Mouse (Mus musculus) gastrocnemius, adult 2 months (tissue): ENCODE measurements at regions not wholly inside any gene's neighbourhood (a gene's known extent, or its start where the extent isn't known, plus 50 kb on each side); places are given as distances from the start of the nearest gene placed in this dataset.

Source experiments
- DNase-seq: peaks from one replicate; pipeline ENCODE4 v3.0.0; 2022
- H3K27ac ChIP-seq: fragments of 200-600 bp; 2 replicates; pipeline ENCODE4 v1.8.1; 2022; ENCODE audit warnings: mild to moderate bottlenecking
- H3K4me3 ChIP-seq: fragments of 200-600 bp; 2 replicates; pipeline ENCODE4 v1.8.1; 2022; ENCODE audit warnings: mild to moderate bottlenecking, moderate library complexity
- CTCF ChIP-seq: fragments of 200-600 bp; IDR thresholded peaks from 2 replicates; pipeline ENCODE4 v1.8.1; 2022; ENCODE audit warnings: antibody characterized with exemption, mild to moderate bottlenecking, moderate library complexity
- intact Hi-C: fragments of 180-260 bp; cut with DNase I; formaldehyde crosslinking; loops from one replicate; pipeline ENCODE4 v1.15.1; 2025

DNA sequence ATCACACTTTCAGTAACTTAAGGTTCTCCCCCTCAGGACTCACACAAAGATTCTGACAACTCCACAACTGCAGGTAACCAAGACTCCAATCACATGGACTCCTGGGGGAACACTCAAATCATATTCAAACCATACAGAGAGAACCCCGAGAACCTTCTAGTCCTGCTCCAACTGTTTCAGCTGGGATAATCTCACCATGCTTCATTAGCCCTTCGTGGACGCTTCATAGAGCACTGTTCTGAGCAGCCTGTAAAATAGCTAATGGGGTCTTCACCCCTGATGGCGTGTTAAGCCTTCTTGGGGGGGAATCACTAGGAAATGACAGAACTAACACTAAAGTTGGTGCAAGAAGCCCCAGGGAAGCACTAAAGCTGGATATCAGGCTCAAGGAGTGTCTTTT lies 510.7 kb downstream of the Rwdd3 start:
- Histone ChIP-seq H3K4me3 (no peak overlapping the region), H3K27ac (no peak overlapping the region)
- intact Hi-C loops: no loop called here
- no peak for DNase-seq
- TF ChIP-seq CTCF: no peak

DNA sequence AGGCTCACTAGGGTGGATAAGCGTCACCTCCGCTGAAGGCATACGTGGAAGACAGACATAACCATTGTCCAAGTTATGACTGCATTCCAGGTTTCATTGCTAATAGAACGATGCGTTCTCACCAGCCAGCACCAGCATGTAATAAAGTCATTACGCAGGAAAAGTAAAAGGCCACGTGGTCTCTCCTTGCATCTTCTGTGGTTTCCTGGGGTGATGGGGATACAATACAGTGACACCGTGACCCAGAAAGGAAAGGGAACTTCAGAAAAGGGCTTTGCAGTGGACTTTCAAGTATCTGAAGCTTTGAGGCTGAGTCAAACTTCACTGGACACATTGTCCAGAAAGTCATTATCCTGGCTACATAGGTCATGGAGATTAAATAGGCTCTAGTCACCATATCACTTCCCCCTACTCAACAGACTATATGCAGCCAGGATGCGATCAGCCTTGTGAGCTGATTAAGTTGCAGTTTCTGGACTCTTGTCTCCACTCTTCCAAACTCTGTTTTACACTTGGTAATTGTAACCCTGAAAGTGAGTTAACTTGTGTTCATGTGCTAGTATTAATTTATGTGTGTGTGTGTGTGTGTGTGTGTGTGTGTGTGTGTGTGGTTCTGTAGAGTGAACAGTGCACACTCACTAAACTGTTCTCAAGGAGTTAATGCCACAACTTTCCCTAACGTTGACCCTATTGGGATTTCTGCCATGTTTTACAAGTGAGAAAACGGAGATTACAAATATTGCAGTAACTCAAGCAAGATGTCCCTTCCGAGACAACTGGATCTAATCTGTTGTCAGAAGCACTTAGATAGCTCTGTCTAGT lies 522.2 kb downstream of the Rwdd3 start:
- Histone ChIP-seq H3K4me3 (no peak overlapping the region), H3K27ac (no peak overlapping the region)
- DNase-seq: no peak
- intact Hi-C loops: no loop called here
- TF ChIP-seq CTCF: no peak

DNA sequence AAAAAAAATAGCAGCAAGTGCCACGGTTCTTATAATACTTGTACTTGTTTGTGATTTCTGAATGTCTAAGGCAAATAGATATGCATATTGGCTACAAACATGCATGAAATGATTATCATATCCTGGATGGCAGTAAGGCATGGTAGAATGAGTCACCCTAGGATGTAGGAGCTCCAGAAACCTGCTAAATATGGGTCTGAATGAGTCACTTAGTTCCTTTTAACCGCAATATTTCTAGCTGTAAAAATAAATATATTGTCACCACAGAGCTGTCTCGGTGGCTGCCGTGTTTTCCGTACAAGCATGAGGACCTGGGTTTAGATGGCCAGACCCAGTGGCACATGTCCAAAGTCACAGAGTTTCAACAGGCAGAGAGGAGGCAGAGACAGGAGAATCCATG lies 523.1 kb downstream of the Rwdd3 start:
- no peak for TF ChIP-seq CTCF
- intact Hi-C loops: no loop called here
- Histone ChIP-seq H3K4me3 (no peak overlapping the region), H3K27ac (no peak overlapping the region)
- no peak for DNase-seq

DNA sequence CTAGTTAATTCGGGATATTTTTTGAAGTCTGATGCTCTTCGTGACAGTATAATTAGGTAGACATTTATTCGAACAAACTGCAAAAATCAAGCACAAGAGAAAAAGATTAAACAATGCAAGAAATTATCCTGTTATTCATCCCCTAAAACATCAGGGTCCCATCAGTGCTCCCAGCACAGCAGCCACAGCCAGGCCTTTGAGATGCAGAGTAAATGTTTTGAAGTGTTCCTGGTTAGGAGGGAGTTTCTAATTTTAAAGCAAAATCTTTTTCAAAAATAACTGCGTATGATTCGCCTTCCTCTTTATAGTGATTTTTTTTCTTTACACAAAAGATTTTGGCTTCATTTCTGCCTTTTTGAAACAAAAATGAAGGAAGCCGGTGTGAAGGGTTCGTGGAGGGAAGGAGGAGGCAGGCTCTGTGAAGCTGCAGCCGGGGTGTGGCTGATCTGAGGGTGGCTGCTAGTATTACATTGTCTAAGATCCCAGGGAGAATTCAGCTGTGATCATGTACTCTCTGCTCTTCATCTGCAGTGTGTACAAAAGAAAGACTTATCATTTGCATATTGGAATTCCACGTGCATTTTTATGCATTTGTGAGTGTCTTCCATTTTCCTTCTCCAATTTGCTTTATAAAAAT lies 534.7 kb downstream of the Rwdd3 start:
- no peak for TF ChIP-seq CTCF
- Histone ChIP-seq H3K27ac (no peak overlapping the region), H3K4me3 (no peak overlapping the region)
- intact Hi-C loops: no loop called here
- DNase-seq: no peak

DNA sequence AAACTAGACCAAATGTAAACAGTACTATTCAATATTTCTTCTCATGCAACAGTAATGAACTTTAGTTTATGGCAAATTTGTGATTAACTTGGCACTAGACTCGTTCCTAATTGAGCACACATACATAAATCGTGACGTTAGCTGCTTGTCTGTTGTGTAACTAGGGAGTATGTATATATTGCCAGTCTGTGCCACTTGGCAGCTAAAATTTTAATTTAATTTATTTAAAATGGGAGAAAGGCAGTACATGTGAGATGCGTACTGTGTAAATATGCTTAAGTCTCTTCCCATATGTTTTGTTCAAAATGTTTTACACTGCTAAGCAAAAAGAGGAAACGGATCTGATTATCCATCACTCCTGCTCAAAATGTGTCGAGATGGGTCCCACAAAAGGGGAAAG lies 553.1 kb downstream of the Rwdd3 start:
- intact Hi-C loops: no loop called here
- no peak for TF ChIP-seq CTCF
- DNase-seq: no peak
- Histone ChIP-seq H3K4me3 (no peak overlapping the region), H3K27ac (no peak overlapping the region)

DNA sequence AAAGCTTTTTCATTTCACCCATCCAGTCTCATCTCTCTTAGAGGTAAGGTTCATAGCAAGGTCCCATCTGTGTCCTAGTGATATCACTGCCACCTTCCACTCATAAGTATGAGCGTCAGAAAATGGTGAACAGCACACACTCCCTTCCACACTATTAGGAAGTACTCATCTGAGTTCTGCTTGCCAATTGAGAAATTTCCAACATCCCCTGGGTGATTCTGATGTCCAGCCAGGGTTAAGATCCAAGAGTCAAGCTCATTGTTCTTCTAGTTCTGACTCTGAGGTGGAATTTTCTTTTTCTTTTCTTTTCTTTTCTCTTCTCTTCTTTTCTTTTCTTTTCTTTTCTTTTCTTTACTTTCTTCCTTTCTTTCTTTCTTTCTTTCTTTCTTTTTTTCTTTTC lies 577.3 kb downstream of the Rwdd3 start:
- intact Hi-C loops: no loop called here
- Histone ChIP-seq H3K4me3 (no peak overlapping the region), H3K27ac (no peak overlapping the region)
- no peak for TF ChIP-seq CTCF
- no peak for DNase-seq

DNA sequence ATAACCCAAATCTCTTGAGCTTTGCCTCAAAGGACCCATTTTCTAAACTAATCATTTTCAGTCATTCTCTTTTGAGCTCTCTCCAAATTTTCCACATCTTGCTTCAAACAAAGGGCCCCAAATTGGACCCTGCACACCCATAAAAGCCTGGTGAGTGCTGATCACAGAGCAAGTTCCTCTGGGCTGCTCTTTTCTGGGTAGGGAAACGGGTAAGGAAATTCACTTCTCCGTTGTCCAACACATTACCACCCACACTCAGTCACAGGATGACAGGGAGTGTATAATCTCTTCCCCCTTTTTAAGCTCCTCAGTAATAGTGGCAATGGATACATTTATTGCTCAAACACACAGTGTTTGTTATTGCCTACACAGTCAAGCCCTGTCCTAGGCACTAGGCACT lies 580.3 kb downstream of the Rwdd3 start:
- intact Hi-C loops: no loop called here
- no peak for TF ChIP-seq CTCF
- DNase-seq: no peak
- no peak overlapping the region for H3K4me3 ChIP-seq
- no peak overlapping the region for H3K27ac ChIP-seq

DNA sequence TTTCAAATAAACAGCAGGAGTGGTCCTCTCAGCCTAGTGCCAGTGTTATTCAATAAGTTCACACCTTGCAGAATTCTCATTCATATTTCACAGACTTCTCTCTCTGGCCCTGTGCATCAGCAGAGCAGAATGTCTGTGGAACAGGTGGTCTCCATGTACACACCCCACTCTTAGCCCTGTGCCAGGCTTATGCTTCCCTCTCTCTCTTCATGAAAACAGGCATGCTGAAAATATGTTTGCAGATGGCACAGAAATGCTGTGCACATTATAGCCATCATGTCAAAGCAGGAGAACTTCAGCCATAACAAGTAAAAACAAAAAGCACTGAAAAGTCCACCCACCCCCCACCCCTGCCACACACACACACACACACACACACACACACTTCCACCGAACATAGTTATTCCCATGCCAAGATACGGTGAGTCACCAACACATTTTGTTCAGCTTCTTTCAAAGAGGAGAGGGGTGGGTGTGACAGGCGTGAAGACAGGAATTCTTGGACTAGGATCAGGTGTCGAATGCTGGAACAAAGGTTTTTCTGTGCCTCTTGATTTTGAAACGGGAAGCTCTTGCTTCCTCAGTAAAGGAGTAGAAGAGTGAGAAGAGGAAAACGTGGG lies 600.6 kb downstream of the Rwdd3 start:
- TF ChIP-seq CTCF: no peak
- no peak overlapping the region for H3K4me3 ChIP-seq
- H3K27ac ChIP-seq: no peak overlapping the region
- no peak for DNase-seq
- intact Hi-C loops: no loop called here

DNA sequence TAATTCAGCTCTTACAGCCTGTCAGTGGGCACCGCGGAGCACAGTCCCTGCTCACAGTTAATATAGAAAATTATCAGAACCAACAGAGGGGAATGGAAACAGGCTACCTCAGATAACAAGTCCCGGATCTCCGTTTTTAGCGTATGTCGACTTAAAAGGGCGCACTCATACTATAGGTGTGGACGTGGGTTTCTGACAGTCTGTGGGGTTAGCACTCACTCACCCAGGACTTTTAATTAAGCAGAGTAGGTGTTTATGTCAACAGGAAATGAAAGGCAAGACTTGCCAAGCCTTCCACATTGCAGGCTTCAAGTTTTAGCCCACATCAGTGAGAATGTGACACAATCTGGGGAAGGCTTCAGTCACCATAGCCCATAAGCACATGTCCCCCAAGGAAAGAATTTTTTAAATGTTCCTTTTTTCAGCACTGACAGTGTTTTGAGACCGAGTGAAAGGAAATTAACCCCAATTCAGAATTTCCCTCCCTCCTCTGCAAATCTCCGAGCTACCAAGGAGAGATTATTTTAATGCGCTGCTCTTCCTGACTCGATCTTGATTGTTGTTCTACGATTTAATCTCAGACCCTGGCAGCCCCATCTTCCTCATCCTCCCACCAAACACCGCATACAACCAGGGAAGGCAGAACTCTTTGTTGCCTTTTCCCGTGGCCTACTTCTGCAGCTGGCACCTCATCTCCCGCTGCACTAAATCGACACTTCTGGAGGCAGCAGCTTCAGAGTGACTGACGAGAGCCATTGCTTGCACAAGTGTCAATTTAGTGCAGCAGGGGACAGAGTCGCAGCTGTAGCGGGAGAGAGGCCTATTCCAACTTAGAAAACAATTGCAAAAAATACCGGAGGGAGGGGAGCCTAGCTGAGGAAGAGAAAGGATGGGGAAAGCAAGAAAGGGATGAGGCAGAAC lies 629.7 kb downstream of the Rwdd3 start:
- DNase-seq: no peak
- TF ChIP-seq CTCF: no peak
- Histone ChIP-seq H3K27ac (no peak overlapping the region), H3K4me3 (no peak overlapping the region)
- intact Hi-C loops: no loop called here

DNA sequence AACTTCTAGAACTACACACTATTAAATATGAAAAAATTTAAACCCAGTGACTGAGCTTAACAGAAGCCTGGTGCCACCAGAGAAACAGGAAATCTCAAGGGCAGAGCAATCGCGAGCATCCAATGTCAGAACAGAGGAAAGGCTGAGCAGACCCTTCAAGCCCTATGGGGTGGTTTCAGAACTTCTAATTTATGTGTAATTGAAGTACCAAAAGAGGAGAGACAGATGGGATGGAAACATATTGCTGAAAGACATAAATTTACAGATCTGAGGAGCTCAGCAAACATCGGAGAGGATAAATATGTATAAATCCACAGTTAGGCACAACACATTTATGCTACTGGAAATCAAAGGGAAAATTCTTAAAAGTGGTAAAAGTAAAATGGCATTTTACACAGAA lies 637.6 kb downstream of the Rwdd3 start:
- intact Hi-C loops: no loop called here
- TF ChIP-seq CTCF: no peak
- DNase-seq: no peak
- H3K27ac ChIP-seq: no peak overlapping the region
- H3K4me3 ChIP-seq: no peak overlapping the region

DNA sequence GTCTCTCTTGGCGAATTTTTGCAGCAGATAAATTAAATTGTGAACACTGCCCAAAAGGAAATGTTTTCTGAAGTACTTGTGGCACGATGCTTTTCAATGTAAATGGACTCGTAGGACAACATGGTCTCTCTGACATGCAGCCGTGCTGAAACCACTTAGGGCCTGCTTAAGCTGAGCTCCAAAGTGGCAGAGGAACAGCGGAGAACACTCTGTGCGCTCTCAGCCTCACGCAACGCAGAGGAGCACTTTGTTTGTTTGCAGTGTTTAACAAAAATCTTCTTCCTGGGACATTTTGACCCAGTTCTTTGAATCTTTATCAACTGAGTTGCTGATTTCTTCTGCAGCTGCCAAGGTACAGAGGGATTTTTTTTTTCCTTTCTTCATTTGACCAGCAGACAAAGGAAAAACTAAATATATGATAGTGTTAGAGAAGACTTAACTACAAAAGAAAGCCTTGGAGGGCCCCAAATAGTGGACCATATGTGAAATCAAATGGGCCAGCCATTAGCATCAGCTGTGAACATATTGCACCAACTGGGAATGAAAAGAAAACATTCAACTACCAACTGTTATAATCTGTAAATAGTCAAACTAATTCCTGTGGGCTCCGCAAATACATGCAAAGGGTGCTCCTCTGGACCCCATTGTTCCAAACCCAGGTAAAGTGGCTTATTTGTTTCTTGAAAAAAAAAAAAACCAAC lies 639.5 kb downstream of the Rwdd3 start:
- no peak for TF ChIP-seq CTCF
- no peak overlapping the region for H3K4me3 ChIP-seq
- no peak overlapping the region for H3K27ac ChIP-seq
- DNase-seq: no peak
- intact Hi-C loops: no loop called here

DNA sequence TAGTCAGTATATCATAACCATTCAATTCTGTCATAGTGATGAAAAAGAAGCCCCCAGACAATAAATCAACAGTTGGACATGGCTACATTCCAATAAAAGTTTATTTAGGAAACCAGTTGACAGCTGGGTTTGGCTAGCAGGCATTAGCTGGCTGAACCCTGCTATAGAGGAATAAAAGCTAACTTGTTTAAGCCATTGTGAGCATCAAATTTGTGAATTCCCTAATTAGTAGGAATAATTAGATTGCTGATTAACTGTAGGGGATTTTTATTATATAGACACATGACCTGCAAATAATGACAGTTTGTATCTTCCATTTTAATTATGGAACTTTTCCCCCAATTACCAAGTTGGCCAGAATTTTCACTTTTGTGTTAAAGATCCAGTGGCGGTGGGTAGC lies 659.8 kb downstream of the Rwdd3 start:
- TF ChIP-seq CTCF: no peak
- H3K4me3 ChIP-seq: no peak overlapping the region
- no peak overlapping the region for H3K27ac ChIP-seq
- intact Hi-C loops: no loop called here
- DNase-seq: no peak
